Mouse (Mus musculus): ENCODE results near the gene Pigk. TPM values are rescaled to one million over a fixed set of nuclear protein-coding genes. Genes with fewer than 3 reads are reported as not detected.
A peak's percentile ranks its signal among the peaks of the same experiment; 100 is the strongest.

Pigk gene
- 37.1 and 37.6 TPM in 2 replicates for polyA plus RNA-seq (2015; fragmentation: Nextera tagmentation; extraction: Ambion mirVana)

GRCm38 (mm10) chr3:152713991-152714902 lies at the start of gene Pigk:
TSS of gene Pigk (plus strand) at chr3:152714100.
- Histone ChIP-seq H3K9ac (peak within 1 kb of the TSS; percentile 88), H3K27me3 (replicated peaks) (no peaks in the 10 kb centered on the region), H3K4me1 (peaks cover 11% of the 10 kb centered on the region), H3K36me3 (no peaks in the 10 kb centered on the region), H3K4me3 (peak within 1 kb of the TSS; percentile 95), H3K9me3 (no peaks in the 10 kb centered on the region), H3K27ac (replicated peaks) (peak within 1 kb of the TSS; percentile 40; the same call in 1 of the 2 replicates), H3K4me2 (peak within 1 kb of the TSS; percentile 90)
- WGBS: under 1% methylated on average over 48 of the region's 48 CpGs
- ATAC-seq (ENCODE audit: extremely low read depth, insufficient number of reproducible peaks, low FRiP score, low TSS enrichment): peak; percentile 82; the same call in 1 of the 2 replicates

- Histone ChIP-seq H3K9ac (peak overlapping the region; percentile 76), H3K36me3 (no peaks in the 10 kb centered on the region)
- ATAC-seq (ENCODE audit: extremely low read depth, insufficient number of reproducible peaks, low FRiP score, low TSS enrichment): no peak
These were observed 46.9 kb upstream of the Pigk start for GRCm38 (mm10) chr3:152666991-152667355.

GRCm38 (mm10) chr3:152667356-152668211 lies 46.3 kb upstream of the Pigk start:
- H3K36me3 ChIP-seq: no peaks in the 10 kb centered on the region
- no peak overlapping the region for H3K27ac ChIP-seq (replicated peaks)
- peaks cover 10% of the 10 kb centered on the region for H3K4me1 ChIP-seq
- no peak for ATAC-seq (ENCODE audit: extremely low read depth, insufficient number of reproducible peaks, low FRiP score, low TSS enrichment)
- H3K4me2 ChIP-seq: peak overlapping the region; percentile 99
- peak overlapping the region; percentile 76 for H3K9ac ChIP-seq
- peak overlapping the region; percentile 63 for H3K4me3 ChIP-seq
- H3K27me3 ChIP-seq (replicated peaks): peaks cover 63% of the 10 kb centered on the region
- no peaks in the 10 kb centered on the region for H3K9me3 ChIP-seq
- WGBS: under 1% methylated on average over 61 of the region's 82 CpGs

More at GRCm38 (mm10) chr3:152666991-152667355, 46.9 kb upstream of the Pigk start:
- Histone ChIP-seq H3K27me3 (replicated peaks) (peaks cover 63% of the 10 kb centered on the region), H3K27ac (replicated peaks) (no peak overlapping the region), H3K4me2 (peak overlapping the region; percentile 99), H3K9me3 (no peaks in the 10 kb centered on the region), H3K4me3 (peak overlapping the region; percentile 63), H3K4me1 (peaks cover 10% of the 10 kb centered on the region)
- WGBS: 1% methylated on average over 16 of the region's 16 CpGs

GRCm38 (mm10) chr3:152668239-152668638 lies 45.7 kb upstream of the Pigk start, which contains the start of gene Ak5:
TSS of gene Ak5 (minus strand) at chr3:152668360.
- H3K4me3 ChIP-seq: peak within 1 kb of the TSS; percentile 63
- H3K9ac ChIP-seq: peak within 1 kb of the TSS; percentile 76
- H3K36me3 ChIP-seq: no peaks in the 10 kb centered on the region
- peak; percentile 37; the same call in 1 of the 2 replicates for ATAC-seq (ENCODE audit: extremely low read depth, insufficient number of reproducible peaks, low FRiP score, low TSS enrichment)
- H3K27ac ChIP-seq (replicated peaks): no peak within 1 kb of the TSS
- H3K4me1 ChIP-seq: peaks cover 10% of the 10 kb centered on the region
- no peaks in the 10 kb centered on the region for H3K9me3 ChIP-seq
- H3K27me3 ChIP-seq (replicated peaks): peaks cover 63% of the 10 kb centered on the region
- peak within 1 kb of the TSS; percentile 99 for H3K4me2 ChIP-seq
- WGBS: 2% methylated on average over 5 of the region's 5 CpGs

- ATAC-seq (ENCODE audit: extremely low read depth, insufficient number of reproducible peaks, low FRiP score, low TSS enrichment): no peak
- Histone ChIP-seq H3K27me3 (replicated peaks) (peaks cover 59% of the 10 kb centered on the region), H3K36me3 (no peaks in the 10 kb centered on the region), H3K4me1 (peaks cover 10% of the 10 kb centered on the region), H3K4me2 (no peak overlapping the region), H3K27ac (replicated peaks) (no peak overlapping the region), H3K9ac (no peak overlapping the region), H3K9me3 (no peaks in the 10 kb centered on the region), H3K4me3 (no peak overlapping the region)
- WGBS: 63% methylated on average over 2 of the region's 2 CpGs
These were observed 45.1 kb upstream of the Pigk start for GRCm38 (mm10) chr3:152668793-152669192.

- Histone ChIP-seq H3K9ac (no peak overlapping the region), H3K9me3 (no peaks in the 10 kb centered on the region), H3K4me1 (peaks cover 10% of the 10 kb centered on the region), H3K27ac (replicated peaks) (no peak overlapping the region), H3K4me3 (no peak overlapping the region), H3K4me2 (no peak overlapping the region), H3K27me3 (replicated peaks) (peaks cover 55% of the 10 kb centered on the region), H3K36me3 (no peaks in the 10 kb centered on the region)
- WGBS: 68% methylated on average over 3 of the region's 3 CpGs
- no peak for ATAC-seq (ENCODE audit: extremely low read depth, insufficient number of reproducible peaks, low FRiP score, low TSS enrichment)
These were observed 44.1 kb upstream of the Pigk start for GRCm38 (mm10) chr3:152669783-152670182.

- H3K9ac ChIP-seq: no peak overlapping the region
- no peaks in the 10 kb centered on the region for H3K9me3 ChIP-seq
- H3K27me3 ChIP-seq (replicated peaks): peaks cover 11% of the 10 kb centered on the region; the same call in 1 of the 2 replicates
- H3K4me3 ChIP-seq: no peak overlapping the region
- H3K27ac ChIP-seq (replicated peaks): no peak overlapping the region
- WGBS: 59% methylated on average over 6 of the region's 6 CpGs
- no peak for ATAC-seq (ENCODE audit: extremely low read depth, insufficient number of reproducible peaks, low FRiP score, low TSS enrichment)
- no peak overlapping the region for H3K4me2 ChIP-seq
- no peaks in the 10 kb centered on the region for H3K36me3 ChIP-seq
- peaks cover 3% of the 10 kb centered on the region; the same call in 1 of the 2 replicates for H3K4me1 ChIP-seq
These were observed 39.2 kb upstream of the Pigk start for GRCm38 (mm10) chr3:152674663-152675062.

GRCm38 (mm10) chr3:152688532-152688931 lies 25.4 kb upstream of the Pigk start:
- Histone ChIP-seq H3K4me2 (no peak overlapping the region), H3K4me3 (no peak overlapping the region), H3K27ac (replicated peaks) (no peak overlapping the region), H3K4me1 (no peaks in the 10 kb centered on the region), H3K9ac (no peak overlapping the region), H3K27me3 (replicated peaks) (no peaks in the 10 kb centered on the region), H3K36me3 (no peaks in the 10 kb centered on the region), H3K9me3 (no peaks in the 10 kb centered on the region)
- ATAC-seq (ENCODE audit: extremely low read depth, insufficient number of reproducible peaks, low FRiP score, low TSS enrichment): no peak
- WGBS: 60% methylated on average over 5 of the region's 5 CpGs

GRCm38 (mm10) chr3:152689105-152689504 lies 24.8 kb upstream of the Pigk start:
- no peak for ATAC-seq (ENCODE audit: extremely low read depth, insufficient number of reproducible peaks, low FRiP score, low TSS enrichment)
- H3K27ac ChIP-seq (replicated peaks): no peak overlapping the region
- no peak overlapping the region for H3K4me2 ChIP-seq
- 73% methylated on average over 9 of the region's 9 CpGs for WGBS
- H3K4me1 ChIP-seq: no peaks in the 10 kb centered on the region
- no peaks in the 10 kb centered on the region for H3K27me3 ChIP-seq (replicated peaks)
- no peaks in the 10 kb centered on the region for H3K9me3 ChIP-seq
- H3K4me3 ChIP-seq: no peak overlapping the region
- H3K36me3 ChIP-seq: no peaks in the 10 kb centered on the region
- no peak overlapping the region for H3K9ac ChIP-seq

GRCm38 (mm10) chr3:152694950-152695349 lies 18.9 kb upstream of the Pigk start:
- no peaks in the 10 kb centered on the region for H3K36me3 ChIP-seq
- WGBS: 88% methylated on average over 3 of the region's 3 CpGs

GRCm38 (mm10) chr3:152698017-152698416 lies 15.9 kb upstream of the Pigk start:
- 83% methylated on average over 5 of the region's 5 CpGs for WGBS
- H3K27ac ChIP-seq (replicated peaks): no peak overlapping the region
- no peak overlapping the region for H3K9ac ChIP-seq
- no peak for ATAC-seq (ENCODE audit: extremely low read depth, insufficient number of reproducible peaks, low FRiP score, low TSS enrichment)
- H3K4me1 ChIP-seq: no peaks in the 10 kb centered on the region
- no peak overlapping the region for H3K4me3 ChIP-seq
- H3K36me3 ChIP-seq: no peaks in the 10 kb centered on the region
- H3K9me3 ChIP-seq: no peaks in the 10 kb centered on the region
- H3K4me2 ChIP-seq: no peak overlapping the region
- H3K27me3 ChIP-seq (replicated peaks): no peaks in the 10 kb centered on the region

More at GRCm38 (mm10) chr3:152694950-152695349, 18.9 kb upstream of the Pigk start:
- no peak overlapping the region for H3K9ac ChIP-seq
- H3K4me3 ChIP-seq: no peak overlapping the region
- no peaks in the 10 kb centered on the region for H3K27me3 ChIP-seq (replicated peaks)
- H3K4me2 ChIP-seq: no peak overlapping the region
- H3K9me3 ChIP-seq: no peaks in the 10 kb centered on the region
- ATAC-seq (ENCODE audit: extremely low read depth, insufficient number of reproducible peaks, low FRiP score, low TSS enrichment): no peak
- H3K4me1 ChIP-seq: no peaks in the 10 kb centered on the region
- H3K27ac ChIP-seq (replicated peaks): no peak overlapping the region

Measured in heart, embryonic 13.5 days (tissue).